Mouse (Mus musculus) embryonic fibroblast, embryonic 13.5 days (primary cell): ENCODE results near the gene Spsb1. TPM values are rescaled to one million over a fixed set of nuclear protein-coding genes. Genes with fewer than 3 reads are reported as not detected.

ENCODE experiments used
- H3K27ac ChIP-seq: 2 replicates; pipeline ENCODE4 v1.5.1; 2012; ENCODE audit warnings: low read length, control low read depth, inconsistent platforms; ENCODE audit not compliant: insufficient read depth
- H3K4me1 ChIP-seq: 2 replicates; pipeline ENCODE4 v1.6.1; 2011; ENCODE audit warnings: low read length; ENCODE audit not compliant: control insufficient read depth, insufficient read depth
- H3K4me3 ChIP-seq: 2 replicates; pipeline ENCODE4 v1.5.1; 2011; ENCODE audit warnings: mild to moderate bottlenecking, control low read depth, low read length; ENCODE audit not compliant: insufficient read depth
- CTCF ChIP-seq: IDR thresholded peaks from 2 replicates; pipeline ENCODE4 v1.5.1; 2011; ENCODE audit warnings: mild to moderate bottlenecking, control low read depth, low read length, moderate library complexity, borderline replicate concordance; ENCODE audit not compliant: insufficient read depth
- POLR2A ChIP-seq: IDR thresholded peaks from 2 replicates; pipeline ENCODE4 v1.6.1; 2011; ENCODE audit warnings: low read depth, mild to moderate bottlenecking, control low read depth, low read length, moderate library complexity
- polyA plus RNA-seq: library from polyadenylated mRNA; stranded (reverse); fragments of >200 nt; gene quantifications from 2 replicates; pipeline ENCODE4 v1.2.4, GENCODE M21; 2011; ENCODE audit warnings: low read depth; ENCODE audit not compliant: missing spikeins, insufficient read length

Gene Spsb1
- polyA plus RNA-seq, 1 experiment = 36.4 TPM

- Histone ChIP-seq H3K27ac (no peak overlapping the region), H3K4me3 (no peak overlapping the region)
Measured at GRCm38 (mm10) chr4:149854301-149854708, 100.5 kb downstream of the Spsb1 start.

GRCm38 (mm10) chr4:149853698-149854284 is 101.1 kb downstream of the Spsb1 start:
- peaks cover 7% of the 10 kb centered on the region for H3K4me1 ChIP-seq
- TF ChIP-seq POLR2A (no peak), CTCF (no peak)
- no peak overlapping the region for H3K27ac ChIP-seq
- H3K4me3 ChIP-seq = no peak overlapping the region

More at GRCm38 (mm10) chr4:149854301-149854708, 100.5 kb downstream of the Spsb1 start:
- peaks cover 7% of the 10 kb centered on the region for H3K4me1 ChIP-seq
- TF ChIP-seq POLR2A (no peak), CTCF (no peak)

- no peak for TF ChIP-seq CTCF
- TF ChIP-seq POLR2A = no peak
- H3K4me1 ChIP-seq = peaks cover 4% of the 10 kb centered on the region
- H3K27ac ChIP-seq = no peak overlapping the region
- H3K4me3 ChIP-seq = no peak overlapping the region
Measured at GRCm38 (mm10) chr4:149851554-149851953, 103.3 kb downstream of the Spsb1 start.

- no peaks in the 10 kb centered on the region; the same call in 1 of the 2 replicates for H3K4me1 ChIP-seq
- H3K4me3 ChIP-seq = no peak overlapping the region
- TF ChIP-seq CTCF (no peak), POLR2A (no peak)
- H3K27ac ChIP-seq = no peak overlapping the region
Measured at GRCm38 (mm10) chr4:149850674-149851073, 104.2 kb downstream of the Spsb1 start.

- TF ChIP-seq POLR2A = no peak
- no peak for TF ChIP-seq CTCF
- H3K27ac ChIP-seq = no peak overlapping the region
- H3K4me3 ChIP-seq = no peak overlapping the region
- no peaks in the 10 kb centered on the region; the same call in 1 of the 2 replicates for H3K4me1 ChIP-seq
Measured at GRCm38 (mm10) chr4:149850045-149850444, 104.8 kb downstream of the Spsb1 start.

- Histone ChIP-seq H3K4me1 (0 out of 2 replicates have a peak, but pooled peaks cover 2% of the 10 kb centered on the region), H3K4me3 (no peak overlapping the region), H3K27ac (no peak overlapping the region)
- TF ChIP-seq CTCF = no peak
Measured at GRCm38 (mm10) chr4:149849035-149849434, 105.8 kb downstream of the Spsb1 start.

- 0 out of 2 replicates have a peak, but pooled peaks cover 2% of the 10 kb centered on the region for H3K4me1 ChIP-seq
- no peak overlapping the region for H3K27ac ChIP-seq
- TF ChIP-seq CTCF = no peak
- no peak for TF ChIP-seq POLR2A
- H3K4me3 ChIP-seq = no peak overlapping the region
Measured at GRCm38 (mm10) chr4:149846861-149847631, 107.8 kb downstream of the Spsb1 start.

Other genes starting within 250 kb of the Spsb1 start
- gene Tmem201, start 217.0 kb downstream of the Spsb1 start, polyA plus RNA-seq = 14.6 and 19.6 TPM in 2 replicates
- gene Slc25a33, start 180.8 kb downstream of the Spsb1 start, polyA plus RNA-seq = 5.7 and 7.4 TPM in 2 replicates
- gene H6pd, start 54.0 kb upstream of the Spsb1 start, polyA plus RNA-seq = 59.2 and 64.8 TPM in 2 replicates
- 2.0 and 2.3 TPM in 2 replicates for gene Gpr157, start 132.3 kb upstream of the Spsb1 start, polyA plus RNA-seq
- gene Slc2a5, start 164.2 kb upstream of the Spsb1 start, polyA plus RNA-seq = 0.83 TPM in 1 of 2 replicates, not detected in the other
- not detected in 2 replicates for gene Slc2a7, start 193.9 kb upstream of the Spsb1 start, polyA plus RNA-seq
- gene Car6, start 246.3 kb upstream of the Spsb1 start, polyA plus RNA-seq = 2.7 and 7.0 TPM in 2 replicates